Mouse (Mus musculus) liver, embryonic 14.5 days (tissue): ENCODE data around the gene Rhbdl1.

Experiments
- CTCF ChIP-seq: IDR thresholded peaks from 2 replicates; pipeline ENCODE4 v1.5.1; 2016; ENCODE audit warnings: antibody characterized with exemption, low read depth, control low read depth
- EP300 ChIP-seq: IDR thresholded peaks from 2 replicates; pipeline ENCODE4 v1.6.1; 2016; ENCODE audit warnings: antibody characterized with exemption, low read depth

DNA sequence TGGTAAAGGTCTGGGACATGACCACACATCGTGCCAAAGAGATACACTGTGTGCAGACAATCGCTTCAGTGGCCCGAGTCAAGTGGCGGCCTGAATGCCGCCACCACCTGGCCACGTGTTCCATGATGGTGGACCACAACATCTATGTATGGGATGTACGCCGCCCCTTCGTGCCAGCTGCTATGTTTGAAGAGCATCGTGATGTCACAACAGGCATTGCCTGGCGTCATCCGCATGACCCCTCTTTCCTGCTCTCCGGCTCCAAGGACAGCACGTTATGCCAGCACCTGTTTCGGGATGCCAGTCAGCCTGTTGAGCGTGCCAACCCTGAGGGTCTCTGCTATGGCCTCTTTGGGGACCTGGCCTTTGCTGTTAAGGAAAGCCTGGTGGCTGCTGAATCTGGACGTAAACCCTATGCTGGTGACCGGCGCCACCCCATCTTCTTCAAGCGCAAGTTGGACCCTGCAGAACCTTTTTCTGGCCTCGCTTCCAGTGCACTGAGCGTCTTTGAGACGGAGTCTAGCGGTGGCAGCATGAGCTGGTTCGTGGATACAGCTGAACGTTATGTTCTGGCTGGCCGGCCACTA lies 11.0 kb downstream of the Rhbdl1 start:
- no peak for TF ChIP-seq CTCF
- TF ChIP-seq EP300 = no peak
